Mouse (Mus musculus) B cell, adult 2 months (primary cell): Measurements from ENCODE around the gene Ildr1.

Source experiments
- DNase-seq, 2 experiments: peaks; one replicate each; pipeline ENCODE4 v3.0.0; 2022

The Ildr1 gene

DNA sequence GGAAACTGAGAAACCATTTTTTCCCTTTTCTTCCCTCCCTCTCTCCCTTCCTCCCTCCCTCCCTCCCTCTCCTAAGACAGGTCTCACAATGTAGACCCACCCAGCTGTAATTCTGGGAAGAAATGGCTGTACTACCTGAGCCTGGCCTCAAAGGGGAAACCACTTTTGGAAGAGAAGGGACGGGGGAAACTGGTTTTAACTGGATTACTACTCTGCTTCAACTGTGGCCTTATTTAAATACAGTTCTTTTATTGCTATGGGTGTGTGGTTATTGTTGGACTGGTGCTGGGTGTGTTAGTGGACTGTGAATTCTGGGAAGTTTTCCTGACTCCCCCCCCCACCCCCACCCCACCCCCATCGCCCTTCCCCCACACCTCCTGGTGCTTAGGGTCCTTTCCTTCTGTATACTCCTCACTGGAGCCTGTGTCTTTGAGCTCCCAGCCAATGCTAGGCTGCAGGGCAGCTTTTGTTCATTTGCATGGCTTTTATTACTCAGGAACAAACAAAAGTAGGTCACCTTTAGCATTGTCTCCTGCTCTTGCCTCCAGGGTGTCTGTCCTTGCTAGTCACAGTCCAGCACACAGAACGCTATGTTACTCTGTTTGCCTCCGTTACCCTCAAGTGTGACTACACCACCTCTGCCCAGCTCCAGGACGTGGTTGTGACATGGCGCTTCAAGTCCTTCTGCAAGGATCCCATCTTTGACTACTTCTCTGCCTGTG, 14.1 kb downstream of the Ildr1 start:
- peak; percentile 29 to 31 for DNase-seq

DNA sequence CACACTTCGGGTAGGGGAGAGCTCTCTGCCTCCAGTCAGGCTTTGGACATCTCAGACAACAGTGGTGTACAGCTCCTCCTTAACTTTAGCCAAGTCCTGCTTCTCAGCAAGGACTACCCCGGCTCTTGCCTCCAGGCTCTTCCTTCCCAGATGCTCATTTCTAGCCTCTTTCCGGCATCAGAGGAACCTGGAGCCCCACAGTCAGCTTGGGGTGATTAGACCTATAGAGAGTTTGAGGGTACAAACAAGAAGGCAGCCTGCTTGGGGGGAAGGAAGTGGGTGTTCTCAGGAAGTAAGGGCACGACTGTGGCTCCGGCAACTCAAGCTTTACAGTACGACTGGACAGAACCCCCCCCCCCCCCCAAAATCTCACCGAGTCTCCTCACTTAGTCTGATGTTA, 15.0 kb downstream of the Ildr1 start:
- DNase-seq = peak; percentile 55 to 61

DNA sequence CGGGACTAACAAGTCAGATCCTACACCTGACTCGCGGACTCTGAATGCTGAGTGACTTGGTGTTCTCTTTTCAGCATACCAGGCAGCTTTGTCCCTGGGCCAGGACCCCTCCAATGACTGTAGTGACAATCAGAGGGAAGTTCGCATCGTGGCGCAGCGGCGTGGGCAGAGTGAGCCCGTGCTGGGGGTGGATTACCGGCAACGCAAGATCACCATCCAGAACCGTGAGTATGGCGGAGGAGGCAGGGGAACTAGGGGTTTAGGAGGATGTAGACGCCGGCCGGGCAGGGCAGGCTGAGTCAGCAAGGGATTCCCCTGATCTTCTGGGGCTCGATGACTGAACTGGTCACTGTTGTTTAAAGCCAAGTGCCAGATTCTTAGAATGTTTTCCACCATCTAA, 15.6 kb downstream of the Ildr1 start:
- peak; percentile 86 to 90 for DNase-seq

DNA sequence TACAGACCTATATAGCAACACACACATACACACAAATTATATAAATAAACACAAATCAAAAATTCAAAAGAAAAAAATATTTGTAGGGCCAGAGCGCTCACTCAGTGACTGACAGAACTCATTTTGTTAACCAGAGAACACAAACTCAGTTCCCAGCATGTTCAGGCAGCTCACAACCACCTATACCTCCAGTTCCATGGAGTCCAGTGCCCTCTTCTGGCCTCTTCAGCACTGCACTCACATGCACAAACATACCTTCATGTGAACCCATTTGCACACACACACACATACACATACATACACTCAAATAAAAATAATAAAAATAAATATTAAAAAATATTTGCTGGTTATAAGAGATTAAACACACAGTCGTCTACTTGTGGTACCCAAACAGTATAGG, 17.0 kb downstream of the Ildr1 start:
- DNase-seq = peak; percentile 60 to 64

DNA sequence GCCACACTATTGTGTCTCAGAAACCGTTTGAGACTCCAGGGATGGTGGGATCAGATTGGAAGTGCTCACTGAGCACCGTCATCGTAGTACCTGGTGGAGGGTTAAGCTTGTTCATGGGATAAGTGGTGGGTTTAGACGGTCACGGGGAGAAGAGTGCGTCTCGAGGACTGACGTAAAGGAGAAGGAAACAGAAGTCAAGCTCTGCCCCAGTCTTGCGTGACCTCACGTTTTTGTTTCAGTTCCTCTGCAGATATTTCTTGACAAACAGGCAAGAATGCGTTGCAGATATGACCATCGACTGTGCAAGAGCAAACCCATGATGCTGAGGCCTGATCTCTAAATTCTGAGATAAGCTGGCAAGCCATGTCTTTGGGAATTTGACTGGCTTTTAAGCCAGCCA, 18.0 kb downstream of the Ildr1 start:
- peak; percentile 80 to 87 for DNase-seq

DNA sequence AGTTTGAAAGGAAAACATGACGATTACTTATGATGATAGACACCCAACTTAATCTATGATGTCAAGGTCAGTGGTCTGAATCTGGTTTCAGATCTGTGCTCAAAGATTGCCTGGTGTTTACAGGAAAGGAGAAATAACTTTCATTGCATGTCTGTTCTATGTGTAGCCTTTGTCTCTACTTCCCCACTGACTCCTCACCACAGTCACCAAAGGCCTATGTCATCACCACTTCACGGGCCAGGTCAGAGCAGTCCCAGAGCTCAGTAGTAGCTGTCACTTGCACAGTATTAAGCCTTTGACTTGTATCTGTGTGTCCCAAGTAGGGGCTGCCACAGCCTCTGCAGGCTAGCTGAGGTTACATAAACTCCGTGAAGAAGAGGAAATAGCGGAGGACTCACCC, 23.7 kb downstream of the Ildr1 start:
- peak; percentile 72 for DNase-seq

DNA sequence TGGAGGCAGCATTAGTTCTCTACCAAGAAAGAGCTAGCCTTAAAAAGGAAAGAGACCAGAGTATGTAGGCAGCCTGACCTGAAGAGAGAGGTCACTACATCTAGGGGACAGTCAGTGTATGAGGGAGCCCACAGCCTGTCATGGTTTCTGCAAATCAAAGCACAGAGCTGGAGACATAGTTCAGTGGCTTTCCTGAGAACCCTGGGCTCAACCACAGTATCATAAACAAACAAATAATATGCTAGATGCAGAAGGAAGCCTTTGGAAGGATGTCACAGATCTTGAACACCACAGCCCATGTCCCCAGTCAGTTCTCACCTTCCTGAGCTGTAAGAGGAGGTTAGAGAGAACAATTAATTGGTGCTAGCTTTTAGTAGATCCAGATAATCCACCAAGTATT, 24.9 kb downstream of the Ildr1 start:
- peak; percentile 53 to 55 for DNase-seq

DNA sequence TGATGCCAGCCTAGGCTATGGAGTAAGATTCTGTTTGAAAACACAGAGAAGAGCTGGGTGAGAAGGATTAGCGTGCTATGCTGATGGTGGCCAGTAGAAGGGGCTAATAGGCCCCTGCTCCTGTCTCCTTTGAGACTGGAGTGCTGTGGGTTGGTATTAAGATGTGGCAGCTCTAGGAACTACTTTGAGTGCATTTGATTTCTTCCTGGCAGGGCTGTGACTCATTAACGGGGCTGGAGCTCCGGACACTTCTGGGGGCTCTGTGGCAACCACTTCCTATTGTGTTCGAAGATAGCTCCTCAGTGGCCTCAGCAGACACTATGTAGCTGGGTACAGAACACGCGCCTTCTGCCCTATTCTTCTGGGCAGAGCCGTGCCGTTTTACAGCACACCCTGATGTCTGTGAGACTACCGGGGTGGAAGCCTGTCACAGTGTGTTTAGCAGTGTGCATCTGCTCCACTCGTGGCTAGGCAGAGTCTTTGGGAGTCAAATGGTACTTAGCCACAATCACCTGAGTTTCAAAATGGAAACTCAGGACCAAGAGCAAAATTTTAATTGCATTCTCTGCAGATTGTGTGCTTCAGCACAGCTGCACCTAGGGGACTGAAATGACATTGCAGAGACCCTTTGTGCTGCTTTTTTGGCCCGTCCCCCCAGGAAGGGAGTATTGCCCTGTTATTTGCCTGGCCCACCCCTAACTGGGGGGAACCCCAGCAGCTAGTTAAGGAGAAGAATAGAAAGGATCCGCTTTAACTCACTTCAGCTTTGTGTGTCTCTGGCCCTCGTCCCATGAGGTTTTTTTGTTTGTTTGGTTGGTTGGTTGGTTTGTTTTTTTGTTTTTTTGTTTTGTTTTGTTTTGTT, 26.6 kb downstream of the Ildr1 start:
- DNase-seq = peak; percentile 46 to 48

DNA sequence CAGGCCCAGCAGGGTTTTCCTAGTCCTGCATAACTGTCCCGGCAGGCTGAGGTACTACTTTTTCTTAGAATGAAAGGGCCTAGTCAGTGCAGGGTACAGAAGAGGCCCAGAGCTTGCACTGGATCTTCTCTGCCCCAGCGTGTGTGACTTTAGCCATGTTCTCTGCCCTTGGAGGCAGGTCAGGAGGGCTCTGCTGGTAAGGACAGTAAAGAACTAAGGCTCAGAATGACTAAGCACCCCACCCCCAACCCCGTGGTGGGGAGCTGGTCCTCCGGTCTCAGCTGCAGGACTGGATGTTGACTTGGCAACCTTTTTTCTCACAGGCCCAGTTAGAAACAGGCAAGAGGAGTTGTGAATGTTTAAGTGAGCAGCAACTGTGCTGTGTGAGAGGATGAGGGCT, 29.0 kb downstream of the Ildr1 start:
- no peak for DNase-seq

DNA sequence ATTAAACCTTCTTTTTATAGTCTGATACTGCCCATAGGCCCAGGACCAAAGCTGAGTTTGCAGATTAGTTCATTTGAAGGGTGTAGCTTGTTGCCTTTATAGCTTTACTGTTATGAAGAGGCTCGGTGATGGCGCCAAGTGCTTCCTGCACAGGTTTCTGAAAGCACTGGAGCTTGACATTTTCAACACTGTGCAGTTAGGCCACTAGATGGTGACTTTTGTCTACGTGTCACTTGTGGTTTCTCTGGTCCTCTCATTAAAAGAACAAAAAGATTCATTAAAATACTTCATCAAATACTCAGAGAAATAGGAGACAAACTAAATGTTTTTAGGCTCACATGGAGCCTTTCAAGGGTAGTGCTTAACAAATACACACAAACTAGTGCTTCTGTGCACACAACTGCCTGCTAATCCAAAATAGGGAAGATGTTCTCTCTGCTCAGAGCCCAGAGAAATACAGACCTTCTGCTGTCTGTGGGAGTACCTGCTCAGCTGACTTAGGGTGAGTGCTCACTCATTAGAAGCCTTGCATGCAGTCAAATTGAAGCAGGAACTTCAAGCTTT, 30.2 kb downstream of the Ildr1 start:
- DNase-seq = peak; percentile 58 to 66

DNA sequence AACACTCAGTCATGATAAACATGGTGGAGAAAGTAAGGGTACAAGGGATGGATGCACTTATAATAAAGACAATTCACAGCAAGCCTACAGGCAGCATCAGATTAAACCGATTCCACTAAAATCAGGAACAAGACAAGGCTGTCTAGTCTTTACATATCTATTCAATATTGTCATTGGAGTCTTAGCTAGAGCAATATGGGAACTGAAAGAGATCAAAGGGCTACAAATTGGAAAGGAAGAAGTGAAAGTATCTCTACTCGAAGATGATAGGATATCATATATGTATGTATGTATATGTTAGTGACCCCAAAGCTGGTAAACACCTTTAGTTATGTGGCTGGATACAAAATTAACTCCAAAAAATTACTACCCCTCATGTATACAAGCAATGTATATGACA, 35.2 kb downstream of the Ildr1 start:
- no peak for DNase-seq

DNA sequence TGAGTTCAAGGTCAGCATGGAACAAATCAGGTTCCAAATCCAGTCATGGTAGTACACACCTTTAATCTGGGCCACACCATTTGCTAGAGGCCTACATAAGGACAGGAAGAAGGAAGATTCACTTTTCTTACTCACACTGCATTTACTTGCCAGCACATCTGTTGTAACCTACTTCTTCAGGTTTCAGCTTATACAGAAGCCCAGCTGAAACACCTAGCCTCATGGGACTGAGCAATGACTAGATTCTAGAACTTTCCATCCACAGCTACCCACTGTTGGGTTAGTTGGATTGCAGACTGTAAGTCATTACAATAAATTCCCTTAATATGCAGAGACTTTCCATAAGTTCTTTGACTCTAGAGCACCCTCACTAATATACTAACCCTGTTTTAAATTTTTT, 38.8 kb downstream of the Ildr1 start:
- DNase-seq = no peak

DNA sequence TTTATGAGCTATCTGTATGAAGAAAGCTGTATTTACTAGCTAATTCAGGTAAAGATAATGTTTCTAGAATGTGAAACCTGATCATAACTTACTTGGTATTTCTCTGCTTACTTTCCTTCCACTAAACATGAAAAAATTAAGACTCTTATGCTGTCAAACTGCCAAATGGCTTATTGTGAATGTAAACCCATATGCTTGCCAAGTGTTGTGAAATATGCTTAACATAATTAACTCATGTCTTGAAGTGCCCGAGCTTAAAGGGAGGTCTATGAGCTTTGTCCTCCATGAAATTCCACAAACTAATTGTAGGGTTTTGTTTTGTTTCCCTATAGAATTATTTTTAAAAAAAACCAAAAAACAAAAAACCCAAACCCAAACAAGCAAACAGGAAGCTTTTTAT, 40.0 kb downstream of the Ildr1 start:
- DNase-seq = no peak

DNA sequence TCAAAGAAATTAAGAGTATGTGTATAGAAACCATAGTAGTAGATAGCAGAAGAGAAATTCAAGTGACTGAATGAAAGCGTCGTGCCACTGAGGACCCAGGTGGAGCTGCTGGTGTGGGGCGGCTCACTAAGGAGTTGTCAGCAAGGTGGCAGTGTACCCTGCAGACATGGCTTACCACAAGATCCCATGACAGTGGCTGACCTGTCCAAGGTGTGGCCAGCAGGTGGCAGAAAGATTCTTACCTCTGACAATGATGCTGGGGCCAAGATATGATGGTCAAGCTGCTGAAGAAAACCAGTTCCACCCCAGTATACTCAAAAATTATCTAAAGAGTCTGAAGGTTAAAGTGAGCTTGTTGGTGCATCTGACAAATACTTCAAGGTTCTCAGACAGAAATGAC, 41.6 kb downstream of the Ildr1 start:
- DNase-seq = no peak

DNA sequence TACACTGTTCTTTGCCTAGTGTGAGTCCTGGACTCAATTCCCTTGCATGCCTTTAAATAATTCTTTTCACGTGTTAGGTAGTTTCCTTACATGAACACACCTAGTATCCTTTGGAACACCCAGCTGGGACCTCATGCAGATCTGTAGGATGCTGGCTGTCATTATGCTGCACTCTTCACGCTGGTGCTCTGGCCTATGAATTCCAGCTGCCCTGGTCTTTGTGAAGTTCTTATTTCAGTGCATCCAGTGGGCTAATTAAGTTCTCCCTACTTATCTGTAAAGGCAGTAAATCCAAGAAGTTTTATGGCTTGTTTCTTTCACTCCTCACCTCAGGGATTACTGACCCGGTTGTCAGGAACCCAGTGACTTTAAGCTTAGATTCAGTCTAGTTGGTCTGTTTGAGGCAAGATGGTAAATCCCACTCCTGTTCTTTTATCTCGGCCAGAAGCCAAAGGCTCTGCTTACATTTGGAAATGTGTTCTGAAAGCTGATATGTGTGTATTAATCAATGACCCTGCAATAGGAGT, 45.7 kb downstream of the Ildr1 start:
- DNase-seq = no peak

DNA sequence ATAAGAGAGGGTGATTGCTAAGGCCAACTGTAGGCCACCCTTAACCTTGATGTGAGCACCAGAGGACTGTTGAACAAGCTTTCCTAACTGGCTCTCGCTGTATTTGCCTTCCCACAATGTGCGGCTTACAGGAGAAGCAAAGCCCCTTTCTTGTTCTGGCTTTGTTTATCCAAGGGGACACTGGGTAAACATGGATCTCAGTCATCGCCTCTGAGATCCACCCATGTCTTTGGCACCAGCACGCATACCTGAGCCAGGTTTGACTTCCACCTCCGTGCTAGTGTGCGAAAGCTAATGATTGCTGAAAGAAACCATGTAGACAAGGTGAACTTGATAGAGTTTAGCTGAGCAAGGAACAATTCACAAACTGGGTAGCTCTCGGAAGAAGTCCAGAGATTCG, 49.8 kb downstream of the Ildr1 start:
- no peak for DNase-seq

DNA sequence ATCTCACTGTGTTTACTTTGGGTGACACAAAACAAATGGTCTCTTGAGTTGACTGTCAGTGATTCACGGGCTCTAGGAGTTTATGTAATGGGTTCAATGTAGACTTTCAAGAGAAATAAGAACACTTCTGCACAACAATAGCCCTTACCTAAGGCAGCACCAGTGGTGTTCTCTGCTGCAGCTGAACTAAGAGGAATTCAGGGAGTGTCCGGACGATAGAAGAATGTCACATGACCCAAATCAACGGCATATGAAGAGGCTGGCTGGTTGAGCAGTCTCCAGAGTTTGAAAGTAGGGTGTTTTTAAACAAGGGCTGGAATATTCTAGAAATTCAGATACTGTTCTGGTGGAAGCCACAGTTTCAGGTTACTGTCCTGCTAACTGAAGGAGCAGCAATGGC, 53.3 kb downstream of the Ildr1 start:
- no peak for DNase-seq

DNA sequence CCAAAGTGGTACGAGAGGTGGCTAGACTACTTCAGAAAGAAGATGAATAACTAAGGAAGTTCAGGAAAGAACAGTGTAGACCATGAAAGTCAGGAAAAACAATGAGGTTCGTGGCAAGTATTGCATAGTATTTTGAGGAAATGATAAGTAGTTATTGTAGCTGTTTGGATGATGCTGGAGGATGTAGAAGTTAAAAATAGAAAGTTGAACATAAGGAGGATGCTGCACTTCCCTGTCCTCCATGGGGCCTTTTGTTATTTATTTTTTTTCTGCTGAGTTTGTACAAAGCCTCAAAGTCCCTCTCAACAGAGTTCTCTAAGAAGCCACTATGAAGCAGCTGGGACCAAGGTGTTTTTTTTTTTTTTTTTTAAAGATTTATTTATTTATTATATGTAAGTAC, 54.0 kb downstream of the Ildr1 start:
- no peak for DNase-seq

DNA sequence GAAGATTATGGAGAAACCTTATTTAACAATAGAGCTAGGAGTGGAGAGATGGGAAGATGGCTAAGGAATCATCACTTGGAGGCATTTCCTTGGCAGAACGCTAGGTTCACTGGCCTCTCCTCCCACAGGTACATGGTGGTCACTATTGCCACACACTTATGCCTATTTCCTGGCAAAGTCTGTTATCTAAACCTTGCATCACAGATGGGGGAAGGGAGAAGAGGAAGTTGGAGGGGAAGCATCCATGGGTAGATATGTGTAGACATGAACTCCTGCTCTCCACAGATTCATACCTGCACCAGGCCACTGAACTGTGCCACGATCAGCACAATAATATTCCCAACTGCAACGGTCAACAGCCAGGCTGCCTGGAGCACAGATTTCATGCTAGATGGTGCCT, 58.2 kb downstream of the Ildr1 start:
- DNase-seq = no peak

DNA sequence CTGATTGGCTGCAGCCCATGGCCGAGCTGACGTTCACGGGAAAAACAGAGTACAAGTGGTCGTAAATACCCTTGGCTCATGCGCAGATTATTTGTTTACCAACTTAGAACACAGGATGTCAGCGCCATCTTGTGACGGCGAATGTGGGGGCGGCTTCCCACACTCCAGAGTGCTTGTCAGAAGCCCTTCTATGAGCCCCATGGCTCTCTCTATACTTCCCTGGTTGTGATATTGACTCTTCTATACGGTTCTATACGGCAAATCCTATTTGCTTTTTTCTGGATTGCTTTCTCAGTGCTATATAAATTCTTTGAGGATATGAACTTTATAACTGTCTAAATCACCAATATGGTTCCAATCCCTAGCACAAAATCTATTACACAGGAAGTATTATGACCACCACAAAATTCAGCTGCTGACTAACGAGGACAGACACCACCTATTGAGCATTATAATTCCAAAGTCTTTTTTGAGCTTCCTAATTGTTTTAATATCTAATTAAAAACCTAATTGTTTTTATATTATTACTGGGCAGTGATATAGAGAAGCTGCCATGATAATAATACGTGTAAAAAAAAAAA, 76.5 kb downstream of the Ildr1 start:
- peak; percentile 28 to 39 for DNase-seq

DNA sequence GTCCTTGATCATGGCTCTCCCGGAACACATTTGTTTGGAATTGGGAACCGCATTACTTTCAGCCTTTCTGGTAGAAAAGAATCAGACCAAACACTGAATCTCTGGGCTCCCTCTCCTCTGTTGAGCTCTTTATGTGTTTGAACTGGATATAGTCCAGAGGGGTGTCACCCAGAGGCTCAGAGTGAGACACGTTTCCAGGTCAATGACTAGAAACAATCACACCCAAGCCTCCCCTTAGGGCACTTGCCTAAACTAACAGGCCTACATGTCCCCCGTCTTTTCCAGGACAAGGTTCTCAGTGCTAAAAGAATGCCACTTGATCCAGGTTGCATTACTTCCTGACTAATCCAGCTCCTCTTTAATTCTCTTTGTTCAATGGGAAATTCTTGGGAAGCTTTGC, 77.1 kb downstream of the Ildr1 start:
- DNase-seq = no peak

DNA sequence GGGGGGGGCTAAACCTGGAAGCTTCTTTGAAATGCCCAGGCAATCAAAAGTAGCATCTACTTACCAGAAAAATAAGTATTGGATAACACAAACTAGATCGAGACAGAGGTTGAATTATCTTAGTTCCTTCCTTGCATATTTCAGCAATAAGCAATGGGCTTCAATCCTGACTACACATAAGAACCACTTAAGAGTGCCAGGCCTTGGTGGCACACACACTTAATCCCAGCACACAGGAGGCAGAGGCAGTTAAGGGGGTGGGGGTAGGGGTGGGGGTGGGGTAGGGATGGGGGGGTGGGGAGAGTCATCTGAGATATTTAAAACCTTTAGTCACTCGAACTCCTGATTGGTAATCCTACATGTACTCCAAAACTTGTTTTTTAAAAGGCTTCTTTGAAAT, 77.5 kb downstream of the Ildr1 start:
- no peak for DNase-seq

DNA sequence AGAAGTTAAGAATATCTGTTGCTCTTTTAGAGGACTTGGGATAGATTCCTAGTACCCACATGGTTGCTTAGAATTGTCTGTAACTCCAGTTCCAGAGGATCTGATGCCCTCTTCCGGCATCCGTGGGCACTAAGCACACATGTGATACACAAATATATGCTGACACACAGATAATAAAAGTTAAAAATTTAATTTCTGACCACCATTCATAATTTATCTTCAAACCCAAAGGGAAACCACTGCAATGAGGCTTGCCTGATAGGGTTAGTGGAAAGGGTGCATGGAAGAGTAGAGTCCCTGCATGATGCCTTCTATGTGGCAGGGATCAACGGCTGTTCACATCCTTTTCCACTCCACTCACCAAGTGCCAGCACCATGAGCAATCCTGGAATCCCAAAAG, 77.9 kb downstream of the Ildr1 start:
- DNase-seq = no peak

DNA sequence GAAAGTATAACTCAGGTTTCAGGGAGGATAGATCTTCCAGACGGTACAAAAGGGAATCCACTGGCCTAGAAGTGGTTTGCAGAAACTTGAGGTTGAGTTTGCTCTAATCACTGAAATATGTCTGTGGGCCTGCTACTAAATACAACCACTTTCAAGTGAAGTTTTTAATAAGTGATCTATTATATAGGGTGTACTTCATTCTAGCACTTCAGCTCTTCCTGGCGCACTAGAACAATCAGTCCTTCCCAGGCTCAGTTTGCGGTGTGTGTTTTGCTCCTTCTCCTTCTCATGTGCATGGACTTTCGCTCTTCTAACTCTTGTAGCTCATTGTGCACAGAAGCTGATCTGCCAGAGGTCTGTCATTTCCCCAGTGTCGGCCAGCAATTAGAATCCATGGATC, 79.2 kb downstream of the Ildr1 start:
- DNase-seq = no peak
